Mouse (Mus musculus): ENCODE measurements around the gene Alg9.
A peak's percentile ranks its signal among the peaks of the same experiment; 100 is the strongest.

Gene Alg9

GRCm38 (mm10) chr9:50756711-50757110 is 18.1 kb upstream of the Alg9 start:
- DNase-seq (ENCODE audit: low spot score in 2 of 2), result no peak

GRCm38 (mm10) chr9:50761520-50762243 is 13.1 kb upstream of the Alg9 start:
- no peak for DNase-seq (ENCODE audit: low spot score in 2 of 2)

- DNase-seq (ENCODE audit: low spot score in 2 of 2), result no peak
These were observed 11.5 kb upstream of the Alg9 start for GRCm38 (mm10) chr9:50763331-50763730.

GRCm38 (mm10) chr9:50767531-50768106 is 7.2 kb upstream of the Alg9 start:
- DNase-seq (ENCODE audit: low spot score in 2 of 2), result no peak

GRCm38 (mm10) chr9:50768107-50769002 is 6.5 kb upstream of the Alg9 start, which contains the start of gene Fdxacb1:
Fdxacb1 (plus strand) TSS chr9:50768236.
- DNase-seq (ENCODE audit: low spot score in 2 of 2), result peak; percentile 96 to 97

GRCm38 (mm10) chr9:50770011-50770410 is 4.8 kb upstream of the Alg9 start:
- DNase-seq (ENCODE audit: low spot score in 2 of 2), result no peak

GRCm38 (mm10) chr9:50774026-50774462 is 775 bp upstream of the Alg9 start:
- no peak for DNase-seq (ENCODE audit: low spot score in 2 of 2)

- no peak for DNase-seq (ENCODE audit: low spot score in 2 of 2)
These were observed 875 bp downstream of the Alg9 start for GRCm38 (mm10) chr9:50775662-50776126.

GRCm38 (mm10) chr9:50776162-50776760 is 1.4 kb downstream of the Alg9 start:
- DNase-seq (ENCODE audit: low spot score in 2 of 2), result no peak

GRCm38 (mm10) chr9:50782155-50782554 is 7.3 kb downstream of the Alg9 start:
- DNase-seq (ENCODE audit: low spot score in 2 of 2), result peak in 1 of 2 experiments; percentile 34

GRCm38 (mm10) chr9:50795266-50795665 is 20.4 kb downstream of the Alg9 start:
- DNase-seq (ENCODE audit: low spot score in 2 of 2), result no peak

- no peak for DNase-seq (ENCODE audit: low spot score in 2 of 2)
These were observed 22.0 kb downstream of the Alg9 start for GRCm38 (mm10) chr9:50796776-50797175.

GRCm38 (mm10) chr9:50797641-50798040 is 22.8 kb downstream of the Alg9 start:
- no peak for DNase-seq (ENCODE audit: low spot score in 2 of 2)

GRCm38 (mm10) chr9:50798368-50798767 is 23.5 kb downstream of the Alg9 start:
- no peak for DNase-seq (ENCODE audit: low spot score in 2 of 2)

GRCm38 (mm10) chr9:50800985-50801384 is 26.2 kb downstream of the Alg9 start:
- DNase-seq (ENCODE audit: low spot score in 2 of 2), result no peak

- DNase-seq (ENCODE audit: low spot score in 2 of 2), result no peak
These were observed 28.3 kb downstream of the Alg9 start for GRCm38 (mm10) chr9:50803055-50803671.

- DNase-seq (ENCODE audit: low spot score in 2 of 2), result no peak
These were observed 33.7 kb downstream of the Alg9 start for GRCm38 (mm10) chr9:50808471-50808870.

GRCm38 (mm10) chr9:50809146-50809545 is 34.3 kb downstream of the Alg9 start:
- no peak for DNase-seq (ENCODE audit: low spot score in 2 of 2)

- no peak for DNase-seq (ENCODE audit: low spot score in 2 of 2)
These were observed 36.4 kb downstream of the Alg9 start for GRCm38 (mm10) chr9:50811187-50811586.

- no peak for DNase-seq (ENCODE audit: low spot score in 2 of 2)
These were observed 36.9 kb downstream of the Alg9 start for GRCm38 (mm10) chr9:50811746-50812145.

- DNase-seq (ENCODE audit: low spot score in 2 of 2), result no peak
These were observed 39.0 kb downstream of the Alg9 start for GRCm38 (mm10) chr9:50813796-50814195.

All from cerebellum, postnatal 4 days (tissue).